In the genomic region with DNA sequence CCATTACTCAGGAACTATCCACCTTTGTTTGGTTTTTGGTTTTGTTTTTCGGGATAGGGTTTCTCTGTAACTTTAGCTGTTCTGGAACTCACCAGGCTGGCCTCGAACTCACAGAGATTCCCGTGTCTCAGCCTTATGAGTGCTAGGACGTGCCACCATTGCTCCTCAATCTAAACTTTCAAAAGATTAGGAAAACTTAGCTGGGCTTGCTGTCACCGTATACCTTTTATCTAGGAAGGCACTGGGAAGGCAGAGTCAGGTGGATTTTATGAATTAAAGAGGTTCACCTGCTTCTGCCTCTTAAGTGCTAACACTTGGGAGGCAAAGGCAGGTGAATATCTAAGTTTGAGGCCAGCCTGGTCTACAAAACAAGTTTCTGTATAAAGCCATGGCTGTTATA, we compare ENCODE assay signal across 8 mouse cellular contexts. TPM values are rescaled to one million over a fixed set of nuclear protein-coding genes. Genes with fewer than 3 reads are reported as not detected.
DNase-seq lines count a peak whose midpoint lies in the region; ATAC-seq and TF ChIP-seq lines count a peak whose summit lies in the region.

No protein-coding gene starts in this region.

- no peak for TF ChIP-seq CTCF in liver, postnatal 0 days (IDR thresholded peaks at IDR 0.05; ENCODE audit: low read depth)

- intact Hi-C loops in heart, postnatal 25 days (cut with DNase I), result no loop called here

- ATAC-seq in heart, embryonic 12.5 days (ENCODE audit: insufficient number of reproducible peaks, low FRiP score), result no peak
- no peak for ATAC-seq in heart, embryonic 16.5 days (replicated peaks; ENCODE audit: extremely low read depth, insufficient read depth, low FRiP score)
- no peak for ATAC-seq in liver, postnatal 0 days

- in situ Hi-C loops in ES-E14 (cut with MboI; ENCODE audit: low sequenced_read_pairs in 2 of 2, unreplicated experiment in 2 of 2), result no loop called here

- H3K27ac ChIP-seq in heart, embryonic 12.5 days (ENCODE audit: poor library complexity, severe bottlenecking), result peak overlapping the region; percentile 97
- peak overlapping the region; percentile 91; the same call in 1 of the 2 replicates for H3K27ac ChIP-seq in ES-E14 (ENCODE audit: insufficient read depth, low read depth, low read length, poor library complexity, severe bottlenecking)
- H3K27ac ChIP-seq in heart, embryonic 16.5 days (ENCODE audit: low read length), result peak overlapping the region; percentile 98
- peak overlapping the region; percentile 97 for H3K27ac ChIP-seq in liver, postnatal 0 days (ENCODE audit: low read depth)

- peak overlapping the region; percentile 80 for H3K4me2 ChIP-seq in heart, embryonic 12.5 days
- H3K4me2 ChIP-seq in heart, embryonic 16.5 days (ENCODE audit: low read depth, low read length), result peak overlapping the region; percentile 78
- peak overlapping the region; percentile 73 for H3K4me2 ChIP-seq in liver, postnatal 0 days (ENCODE audit: low read depth, low read length)

- peak overlapping the region; percentile 98; the same call in 1 of the 2 replicates for H3K9ac ChIP-seq in heart, embryonic 12.5 days
- H3K9ac ChIP-seq in ES-E14 (ENCODE audit: insufficient read depth, low read depth, low read length, poor library complexity, severe bottlenecking), result peak overlapping the region; percentile 86; the same call in 1 of the 2 replicates
- peak overlapping the region; percentile 100 for H3K9ac ChIP-seq in heart, embryonic 16.5 days (ENCODE audit: low read length)
- H3K9ac ChIP-seq in liver, postnatal 0 days (replicated peaks), result peak overlapping the region; percentile 96

- TF ChIP-seq EP300 in liver, postnatal 0 days (IDR thresholded peaks at IDR 0.05; ENCODE audit: low read depth), result no peak

- DNase-seq in heart, postnatal 25 days (ENCODE audit: low spot score), result no peak
- DNase-seq in ES-E14 (ENCODE audit: low read depth, low spot score), result no peak
- no peak for DNase-seq in liver, postnatal 0 days
- no peak for DNase-seq in layer of hippocampus, adult 11-12 months (ENCODE audit: low spot score)
- DNase-seq in gastrocnemius, postnatal 4 days (ENCODE audit: low spot score in 2 of 2), result no peak
- DNase-seq in B cell, adult 2 months, result no peak

- peaks cover 36% of the 10 kb centered on the region for H3K4me1 ChIP-seq in heart, embryonic 12.5 days (replicated peaks)
- H3K4me1 ChIP-seq in ES-E14 (ENCODE audit: control insufficient read depth in 2 of 2, insufficient read depth in 2 of 2, low read length in 2 of 2, poor library complexity in 1 of 2), result peaks cover 0 to 12% of the 10 kb centered on the region in 2 experiments; a peak in 3 of 4 replicates
- H3K4me1 ChIP-seq in heart, embryonic 16.5 days (ENCODE audit: control insufficient read depth, insufficient read depth, low read length), result peaks cover 33% of the 10 kb centered on the region
- H3K4me1 ChIP-seq in liver, postnatal 0 days (ENCODE audit: insufficient read depth), result peaks cover 30% of the 10 kb centered on the region

- H3K9me3 ChIP-seq in heart, embryonic 12.5 days (replicated peaks), result no peaks in the 10 kb centered on the region
- no peaks in the 10 kb centered on the region for H3K9me3 ChIP-seq in ES-E14 (ENCODE audit: control insufficient read depth, insufficient read depth, low read depth, low read length)
- no peaks in the 10 kb centered on the region for H3K9me3 ChIP-seq in heart, embryonic 16.5 days (replicated peaks; ENCODE audit: control insufficient read depth, low read length)
- H3K9me3 ChIP-seq in liver, postnatal 0 days (ENCODE audit: low read length), result no peaks in the 10 kb centered on the region

- peak overlapping the region; percentile 79 for H3K4me3 ChIP-seq in heart, embryonic 12.5 days
- H3K4me3 ChIP-seq in ES-E14 (ENCODE audit: insufficient read depth in 1 of 2, low read depth in 1 of 2, low read length in 2 of 2, poor library complexity in 1 of 2, severe bottlenecking in 1 of 2), result peak overlapping the region; percentile 99; a peak in 3 of 4 replicates
- peak overlapping the region; percentile 99 for H3K4me3 ChIP-seq in heart, embryonic 16.5 days (ENCODE audit: low read length)
- peak overlapping the region; percentile 96 for H3K4me3 ChIP-seq in liver, postnatal 0 days (ENCODE audit: low read depth, low read length)

- H3K27me3 ChIP-seq in heart, embryonic 12.5 days (replicated peaks), result no peaks in the 10 kb centered on the region
- H3K27me3 ChIP-seq in heart, embryonic 16.5 days (ENCODE audit: control insufficient read depth, insufficient read depth, low read length), result no peaks in the 10 kb centered on the region
- no peaks in the 10 kb centered on the region for H3K27me3 ChIP-seq in liver, postnatal 0 days (ENCODE audit: insufficient read depth, low read length)

- 34% methylated on average over 5 of the region's 5 CpGs for WGBS in heart, embryonic 12.5 days
- WGBS in heart, embryonic 16.5 days, result 41% methylated on average over 5 of the region's 5 CpGs
- 41% methylated on average over 5 of the region's 5 CpGs for WGBS in liver, postnatal 0 days (ENCODE audit: insufficient replicate concordance)

- peaks cover 8% of the 10 kb centered on the region; the same call in 1 of the 2 replicates for H3K36me3 ChIP-seq in heart, embryonic 12.5 days
- no peaks in the 10 kb centered on the region for H3K36me3 ChIP-seq in ES-E14 (ENCODE audit: control insufficient read depth, insufficient read depth, low read length, poor library complexity, severe bottlenecking)
- peaks cover 2% of the 10 kb centered on the region; the same call in 1 of the 2 replicates for H3K36me3 ChIP-seq in heart, embryonic 16.5 days (ENCODE audit: control insufficient read depth, insufficient read depth)
- 0 out of 2 replicates have a peak, but pooled peaks cover 3% of the 10 kb centered on the region for H3K36me3 ChIP-seq in liver, postnatal 0 days (replicated peaks; ENCODE audit: insufficient read depth, low read length)

TF ChIP-seq in ES-E14, 5 proteins besides CTCF, POLR2A, EP300 and RAD21:
- TF ChIP-seq ZNF384 (IDR thresholded peaks at IDR 0.05; ENCODE audit: low read depth, low read length) (no peak), MAFK (IDR thresholded peaks at IDR 0.05; ENCODE audit: insufficient read depth, low read depth, low read length) (no peak), HCFC1 (IDR thresholded peaks at IDR 0.05; ENCODE audit: borderline replicate concordance, insufficient read depth, low read length) (no peak), ZC3H11A (IDR thresholded peaks at IDR 0.05; ENCODE audit: borderline replicate concordance, low read depth, low read length) (no peak), CHD2 (IDR thresholded peaks at IDR 0.05; ENCODE audit: low read depth, low read length) (no peak)

RNA-seq across cellular contexts. Expression of a gene that starts 0.8 kb away (rescaled TPM):
- polyA plus RNA-seq in heart, embryonic 12.5 days (2016; fragmentation: Nextera tagmentation; extraction: Ambion mirVana), result 82.0 and 84.6 TPM in 2 replicates
- 10 to 100 TPM; 31.4 to 37.7 TPM for total RNA-seq in heart, postnatal 25 days (2021)
- total RNA-seq in ES-E14 (2012; rRNA removed), result 60.3 and 66.8 TPM in 2 replicates
- 62.4 and 73.2 TPM in 2 replicates for polyA plus RNA-seq in heart, embryonic 16.5 days (2015; fragmentation: Nextera tagmentation; extraction: Ambion mirVana)
- polyA plus RNA-seq in liver, postnatal 0 days (2015; fragmentation: Nextera tagmentation; extraction: Ambion mirVana), result 35.8 and 36.5 TPM in 2 replicates
- total RNA-seq in gastrocnemius, postnatal 4 days (2021), result 10 to 100 TPM; 62.7 to 73.3 TPM

RNA-seq across cellular contexts. Expression of a gene that starts 5.2 kb away (rescaled TPM):
- polyA plus RNA-seq in heart, embryonic 12.5 days (2016; fragmentation: Nextera tagmentation; extraction: Ambion mirVana), result 54.2 and 54.6 TPM in 2 replicates
- total RNA-seq in heart, postnatal 25 days (2021), result 100 to 1,000 TPM; 263 to 280 TPM
- total RNA-seq in ES-E14 (2012; rRNA removed), result 29.2 and 42.7 TPM in 2 replicates
- polyA plus RNA-seq in heart, embryonic 16.5 days (2015; fragmentation: Nextera tagmentation; extraction: Ambion mirVana), result 17.5 and 22.6 TPM in 2 replicates
- 8.5 and 9.5 TPM in 2 replicates for polyA plus RNA-seq in liver, postnatal 0 days (2015; fragmentation: Nextera tagmentation; extraction: Ambion mirVana)
- 100 to 1,000 TPM; 127 to 137 TPM for total RNA-seq in gastrocnemius, postnatal 4 days (2021)

RNA-seq across cellular contexts. Expression of a gene that starts 41.0 kb away (rescaled TPM):
- 0.35 TPM in 1 of 2 replicates, not detected in the other for polyA plus RNA-seq in heart, embryonic 12.5 days (2016; fragmentation: Nextera tagmentation; extraction: Ambion mirVana)
- total RNA-seq in heart, postnatal 25 days (2021), result not detected
- 0.40 TPM in 1 of 2 replicates, not detected in the other for total RNA-seq in ES-E14 (2012; rRNA removed)
- polyA plus RNA-seq in heart, embryonic 16.5 days (2015; fragmentation: Nextera tagmentation; extraction: Ambion mirVana), result not detected in 2 replicates
- 0.42 and 0.43 TPM in 2 replicates for polyA plus RNA-seq in liver, postnatal 0 days (2015; fragmentation: Nextera tagmentation; extraction: Ambion mirVana)
- total RNA-seq in gastrocnemius, postnatal 4 days (2021), result not detected
